Mouse (Mus musculus): Measurements from ENCODE around the gene Psme1. TPM values are rescaled to one million over a fixed set of nuclear protein-coding genes. Genes with fewer than 3 reads are reported as not detected.

The Psme1 gene
- polyA plus RNA-seq, 1 experiment from 2014 or later: 170 TPM

- 85% methylated on average over 8 of the region's 8 CpGs for WGBS
These were observed 26.1 kb upstream of the Psme1 start for GRCm38 (mm10) chr14:55551794-55552193.

GRCm38 (mm10) chr14:55554635-55555034, 23.3 kb upstream of the Psme1 start:
- Histone ChIP-seq H3K27ac (ENCODE audit: low read length) (no peak overlapping the region), H3K9me3 (ENCODE audit: control insufficient read depth, low read depth, low read length) (no peaks in the 10 kb centered on the region), H3K4me2 (replicated peaks; ENCODE audit: low read depth, low read length) (no peak overlapping the region), H3K27me3 (ENCODE audit: control insufficient read depth, insufficient read depth, low read length) (no peaks in the 10 kb centered on the region), H3K36me3 (ENCODE audit: control insufficient read depth, insufficient read depth, low read length) (no peaks in the 10 kb centered on the region), H3K4me3 (ENCODE audit: low read depth, low read length) (no peak overlapping the region), H3K4me1 (ENCODE audit: control insufficient read depth, insufficient read depth, low read length) (peaks cover 8% of the 10 kb centered on the region; the same call in 1 of the 2 replicates), H3K9ac (replicated peaks; ENCODE audit: low read depth, low read length) (no peak overlapping the region)
- ATAC-seq (ENCODE audit: insufficient number of reproducible peaks, insufficient read depth, low FRiP score, low read depth): no peak

More at GRCm38 (mm10) chr14:55551794-55552193, 26.1 kb upstream of the Psme1 start:
- no peaks in the 10 kb centered on the region for H3K27me3 ChIP-seq (ENCODE audit: control insufficient read depth, insufficient read depth, low read length)
- H3K27ac ChIP-seq (ENCODE audit: low read length): no peak overlapping the region
- no peak overlapping the region for H3K4me3 ChIP-seq (ENCODE audit: low read depth, low read length)
- no peak overlapping the region for H3K9ac ChIP-seq (replicated peaks; ENCODE audit: low read depth, low read length)
- H3K4me1 ChIP-seq (ENCODE audit: control insufficient read depth, insufficient read depth, low read length): 0 out of 2 replicates have a peak, but pooled peaks cover 1% of the 10 kb centered on the region
- H3K4me2 ChIP-seq (replicated peaks; ENCODE audit: low read depth, low read length): no peak overlapping the region
- no peaks in the 10 kb centered on the region for H3K9me3 ChIP-seq (ENCODE audit: control insufficient read depth, low read depth, low read length)
- ATAC-seq (ENCODE audit: insufficient number of reproducible peaks, insufficient read depth, low FRiP score, low read depth): no peak
- H3K36me3 ChIP-seq (ENCODE audit: control insufficient read depth, insufficient read depth, low read length): peaks cover 24% of the 10 kb centered on the region

GRCm38 (mm10) chr14:55555788-55556187, 22.1 kb upstream of the Psme1 start:
- no peak for ATAC-seq (ENCODE audit: insufficient number of reproducible peaks, insufficient read depth, low FRiP score, low read depth)
- 81% methylated on average over 3 of the region's 3 CpGs for WGBS
- Histone ChIP-seq H3K4me3 (ENCODE audit: low read depth, low read length) (no peak overlapping the region), H3K4me2 (replicated peaks; ENCODE audit: low read depth, low read length) (no peak overlapping the region), H3K27ac (ENCODE audit: low read length) (no peak overlapping the region), H3K36me3 (ENCODE audit: control insufficient read depth, insufficient read depth, low read length) (no peaks in the 10 kb centered on the region), H3K9ac (replicated peaks; ENCODE audit: low read depth, low read length) (no peak overlapping the region), H3K9me3 (ENCODE audit: control insufficient read depth, low read depth, low read length) (no peaks in the 10 kb centered on the region), H3K4me1 (ENCODE audit: control insufficient read depth, insufficient read depth, low read length) (peaks cover 8% of the 10 kb centered on the region; the same call in 1 of the 2 replicates), H3K27me3 (ENCODE audit: control insufficient read depth, insufficient read depth, low read length) (no peaks in the 10 kb centered on the region)

DNA sequence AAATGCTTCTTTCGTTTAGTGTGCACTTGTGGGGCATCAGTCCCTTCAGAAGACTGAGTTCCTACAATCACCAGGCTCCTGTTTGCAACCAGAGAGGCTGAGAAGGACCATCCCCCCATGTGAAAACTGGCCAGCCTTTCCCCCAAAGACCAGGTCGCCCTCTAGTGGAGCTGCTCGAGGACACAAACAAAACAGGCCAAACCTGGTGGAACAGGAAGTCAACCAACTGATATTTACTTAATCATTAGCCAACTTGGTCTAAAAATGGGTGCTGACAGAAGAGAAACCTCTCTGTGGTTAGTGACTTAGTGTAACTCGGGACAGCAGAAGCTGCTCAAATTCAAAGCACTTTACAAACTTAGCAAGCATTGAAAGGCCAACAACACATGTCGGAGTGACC, 20.9 kb upstream of the Psme1 start:
- peaks cover 18% of the 10 kb centered on the region for H3K4me1 ChIP-seq (ENCODE audit: control insufficient read depth, insufficient read depth, low read length)
- peak overlapping the region; percentile 52; the same call in 1 of the 2 replicates for H3K27ac ChIP-seq (ENCODE audit: low read length)
- H3K27me3 ChIP-seq (ENCODE audit: control insufficient read depth, insufficient read depth, low read length): no peaks in the 10 kb centered on the region
- no peak overlapping the region for H3K4me2 ChIP-seq (replicated peaks; ENCODE audit: low read depth, low read length)
- H3K36me3 ChIP-seq (ENCODE audit: control insufficient read depth, insufficient read depth, low read length): no peaks in the 10 kb centered on the region
- 19% methylated on average over 5 of the region's 5 CpGs for WGBS
- H3K9ac ChIP-seq (replicated peaks; ENCODE audit: low read depth, low read length): no peak overlapping the region
- ATAC-seq (ENCODE audit: insufficient number of reproducible peaks, insufficient read depth, low FRiP score, low read depth): no peak
- no peak overlapping the region for H3K4me3 ChIP-seq (ENCODE audit: low read depth, low read length)
- H3K9me3 ChIP-seq (ENCODE audit: control insufficient read depth, low read depth, low read length): no peaks in the 10 kb centered on the region

- WGBS: 86% methylated on average over 3 of the region's 3 CpGs
- no peak overlapping the region for H3K4me3 ChIP-seq (ENCODE audit: low read depth, low read length)
- H3K27me3 ChIP-seq (ENCODE audit: control insufficient read depth, insufficient read depth, low read length): no peaks in the 10 kb centered on the region
- peak overlapping the region; percentile 52; the same call in 1 of the 2 replicates for H3K27ac ChIP-seq (ENCODE audit: low read length)
- ATAC-seq (ENCODE audit: insufficient number of reproducible peaks, insufficient read depth, low FRiP score, low read depth): no peak
- H3K4me1 ChIP-seq (ENCODE audit: control insufficient read depth, insufficient read depth, low read length): peaks cover 20% of the 10 kb centered on the region
- H3K4me2 ChIP-seq (replicated peaks; ENCODE audit: low read depth, low read length): no peak overlapping the region
- H3K36me3 ChIP-seq (ENCODE audit: control insufficient read depth, insufficient read depth, low read length): no peaks in the 10 kb centered on the region
- no peaks in the 10 kb centered on the region for H3K9me3 ChIP-seq (ENCODE audit: control insufficient read depth, low read depth, low read length)
- no peak overlapping the region for H3K9ac ChIP-seq (replicated peaks; ENCODE audit: low read depth, low read length)
These were observed 20.3 kb upstream of the Psme1 start for GRCm38 (mm10) chr14:55557587-55557986.

DNA sequence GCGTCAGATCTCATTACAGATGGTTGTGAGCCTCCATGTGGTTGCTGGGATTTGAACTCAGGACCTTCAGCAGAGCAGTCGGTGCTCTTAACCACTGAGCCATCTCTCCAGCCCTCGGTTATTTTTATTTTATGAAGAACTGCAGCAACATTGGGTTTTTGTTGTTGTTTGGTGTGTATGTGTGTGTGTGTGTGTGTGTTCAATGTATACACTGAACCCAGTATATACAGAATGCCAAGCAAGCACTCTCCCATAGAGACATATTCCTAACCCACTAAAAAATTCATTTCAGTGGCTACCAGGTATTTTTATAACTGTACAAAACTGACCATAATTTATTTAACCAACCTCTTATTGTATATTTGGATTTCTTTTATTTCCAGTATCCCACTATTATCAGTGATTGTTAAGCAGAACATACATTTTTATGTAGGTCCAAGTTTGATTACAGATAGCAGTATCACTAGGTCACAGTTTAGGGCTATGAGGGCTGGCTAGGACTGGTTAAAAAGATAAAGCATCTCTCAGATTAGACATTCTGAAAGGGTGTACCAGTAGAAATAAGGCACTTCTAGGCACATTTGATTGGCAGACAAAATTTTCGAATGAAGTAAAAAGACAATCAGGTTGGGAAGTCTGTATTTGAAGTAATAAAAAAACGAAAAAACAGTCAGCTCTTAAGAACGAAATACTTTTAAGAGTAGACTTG, 19.0 kb upstream of the Psme1 start:
- Histone ChIP-seq H3K9me3 (ENCODE audit: control insufficient read depth, low read depth, low read length) (no peaks in the 10 kb centered on the region), H3K4me1 (ENCODE audit: control insufficient read depth, insufficient read depth, low read length) (peaks cover 20% of the 10 kb centered on the region), H3K9ac (replicated peaks; ENCODE audit: low read depth, low read length) (peak overlapping the region; percentile 49; the same call in 1 of the 2 replicates), H3K27ac (ENCODE audit: low read length) (peak overlapping the region; percentile 99), H3K27me3 (ENCODE audit: control insufficient read depth, insufficient read depth, low read length) (no peaks in the 10 kb centered on the region), H3K4me3 (ENCODE audit: low read depth, low read length) (peak overlapping the region; percentile 70), H3K36me3 (ENCODE audit: control insufficient read depth, insufficient read depth, low read length) (peaks cover 4% of the 10 kb centered on the region), H3K4me2 (replicated peaks; ENCODE audit: low read depth, low read length) (peak overlapping the region; percentile 78)
- 59% methylated on average over 6 of the region's 6 CpGs for WGBS
- no peak for ATAC-seq (ENCODE audit: insufficient number of reproducible peaks, insufficient read depth, low FRiP score, low read depth)

DNA sequence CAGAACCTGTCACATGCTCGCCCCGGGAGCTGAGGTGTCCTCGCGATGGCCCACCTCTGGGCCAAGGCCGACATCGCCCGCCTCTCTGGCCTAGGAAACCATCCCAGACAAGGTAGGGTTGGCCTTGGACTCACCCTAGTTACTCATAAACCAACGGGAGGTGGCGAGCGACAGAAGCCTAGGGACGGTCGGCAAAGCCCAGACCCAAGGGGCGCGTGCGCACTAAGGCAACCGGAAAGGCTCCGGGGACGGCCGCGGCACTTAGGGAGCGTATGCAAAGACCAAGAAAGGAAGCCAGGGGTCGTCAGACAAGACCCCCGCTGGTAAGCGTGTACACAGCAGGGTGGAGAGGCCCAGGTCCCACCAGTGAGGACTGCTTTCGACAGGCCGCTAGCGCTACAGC, 18.1 kb upstream of the Psme1 start, which contains the start of gene Dcaf11:
Dcaf11 (plus strand) TSS at position 208 of the 403 bp plus-strand sequence.
- under 1% methylated on average over 27 of the region's 27 CpGs for WGBS
- no peaks in the 10 kb centered on the region for H3K27me3 ChIP-seq (ENCODE audit: control insufficient read depth, insufficient read depth, low read length)
- peak within 1 kb of the TSS; percentile 49 for H3K9ac ChIP-seq (replicated peaks; ENCODE audit: low read depth, low read length)
- peak within 1 kb of the TSS; percentile 99 for H3K27ac ChIP-seq (ENCODE audit: low read length)
- H3K4me2 ChIP-seq (replicated peaks; ENCODE audit: low read depth, low read length): peak within 1 kb of the TSS; percentile 78
- peak; percentile 80 for ATAC-seq (ENCODE audit: insufficient number of reproducible peaks, insufficient read depth, low FRiP score, low read depth)
- no peaks in the 10 kb centered on the region for H3K9me3 ChIP-seq (ENCODE audit: control insufficient read depth, low read depth, low read length)
- peaks cover 20% of the 10 kb centered on the region for H3K4me1 ChIP-seq (ENCODE audit: control insufficient read depth, insufficient read depth, low read length)
- peaks cover 10% of the 10 kb centered on the region for H3K36me3 ChIP-seq (ENCODE audit: control insufficient read depth, insufficient read depth, low read length)
- peak within 1 kb of the TSS; percentile 70 for H3K4me3 ChIP-seq (ENCODE audit: low read depth, low read length)

DNA sequence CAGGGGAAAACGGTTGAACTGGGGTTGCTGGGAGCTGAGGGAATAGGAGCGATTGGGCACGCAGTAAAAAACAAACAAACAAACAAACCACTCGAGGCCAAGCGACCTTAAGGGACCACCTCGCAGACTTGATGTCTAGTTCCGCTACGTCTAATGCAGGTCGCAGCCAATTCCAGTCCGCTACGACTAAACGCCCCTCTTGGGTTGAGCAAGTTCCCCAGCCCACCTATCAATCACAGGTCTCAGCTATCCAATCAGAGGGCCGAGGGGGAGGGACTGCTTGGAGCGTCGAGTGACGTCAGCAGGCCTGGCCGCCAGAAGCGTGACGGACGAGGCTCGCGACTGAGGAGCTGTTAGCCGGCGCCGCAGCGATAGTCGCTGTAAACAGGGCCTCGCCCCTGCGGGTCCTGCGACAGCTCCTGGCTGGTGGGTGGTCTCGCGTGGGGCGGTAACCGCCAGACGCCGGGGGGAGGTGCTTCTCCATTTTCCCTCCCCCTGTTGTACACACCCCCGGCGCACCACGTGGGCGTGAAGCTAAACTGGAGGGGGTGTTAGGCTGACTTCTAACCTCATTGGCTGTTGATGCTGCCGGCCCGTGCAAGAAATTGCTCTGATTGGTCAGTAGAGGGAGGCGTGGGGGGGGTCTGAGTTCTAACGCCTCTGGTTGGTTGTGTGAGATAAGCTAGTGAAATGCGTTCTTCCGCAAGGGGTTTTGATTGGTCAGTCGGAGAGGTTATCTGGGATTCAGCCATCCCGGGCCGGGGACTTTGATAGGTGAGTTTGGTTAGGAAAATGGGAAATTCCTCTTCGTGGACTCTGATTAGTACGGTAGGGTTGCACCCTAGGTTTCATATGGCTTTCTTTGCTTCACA, 17.5 kb upstream of the Psme1 start, which contains the start of gene A730061H03Rik:
A730061H03Rik (minus strand) TSS at position 205 of the 872 bp plus-strand sequence.
- H3K4me3 ChIP-seq (ENCODE audit: low read depth, low read length): peak within 1 kb of the TSS; percentile 70
- peak within 1 kb of the TSS; percentile 49 for H3K9ac ChIP-seq (replicated peaks; ENCODE audit: low read depth, low read length)
- no peaks in the 10 kb centered on the region for H3K9me3 ChIP-seq (ENCODE audit: control insufficient read depth, low read depth, low read length)
- ATAC-seq (ENCODE audit: insufficient number of reproducible peaks, insufficient read depth, low FRiP score, low read depth): peak; percentile 94
- peak within 1 kb of the TSS; percentile 99 for H3K27ac ChIP-seq (ENCODE audit: low read length)
- WGBS: under 1% methylated on average over 50 of the region's 51 CpGs
- peaks cover 20% of the 10 kb centered on the region for H3K4me1 ChIP-seq (ENCODE audit: control insufficient read depth, insufficient read depth, low read length)
- peak within 1 kb of the TSS; percentile 78 for H3K4me2 ChIP-seq (replicated peaks; ENCODE audit: low read depth, low read length)
- peaks cover 16% of the 10 kb centered on the region for H3K36me3 ChIP-seq (ENCODE audit: control insufficient read depth, insufficient read depth, low read length)
- no peaks in the 10 kb centered on the region for H3K27me3 ChIP-seq (ENCODE audit: control insufficient read depth, insufficient read depth, low read length)

Measured in stomach, embryonic 14.5 days (tissue).